Mouse (Mus musculus) embryonic fibroblast, embryonic 13.5 days (primary cell): ENCODE measurements at regions not wholly inside any gene's neighbourhood (a gene's known extent, or its start where the extent isn't known, plus 50 kb on each side); places are given as distances from the start of the nearest gene placed in this dataset.

Source experiments
- H3K27ac ChIP-seq: 2 replicates; pipeline ENCODE4 v1.5.1; 2012; ENCODE audit warnings: low read length, control low read depth, inconsistent platforms; ENCODE audit not compliant: insufficient read depth
- H3K4me1 ChIP-seq: 2 replicates; pipeline ENCODE4 v1.6.1; 2011; ENCODE audit warnings: low read length; ENCODE audit not compliant: control insufficient read depth, insufficient read depth
- H3K4me3 ChIP-seq: 2 replicates; pipeline ENCODE4 v1.5.1; 2011; ENCODE audit warnings: mild to moderate bottlenecking, control low read depth, low read length; ENCODE audit not compliant: insufficient read depth
- CTCF ChIP-seq: IDR thresholded peaks from 2 replicates; pipeline ENCODE4 v1.5.1; 2011; ENCODE audit warnings: mild to moderate bottlenecking, control low read depth, low read length, moderate library complexity, borderline replicate concordance; ENCODE audit not compliant: insufficient read depth
- POLR2A ChIP-seq: IDR thresholded peaks from 2 replicates; pipeline ENCODE4 v1.6.1; 2011; ENCODE audit warnings: low read depth, mild to moderate bottlenecking, control low read depth, low read length, moderate library complexity

GRCm38 (mm10) chr8:10922209-10923030 is 85.8 kb downstream of the Irs2 start:
- H3K27ac ChIP-seq = peak overlapping the region; percentile 84
- peaks cover 20% of the 10 kb centered on the region for H3K4me1 ChIP-seq
- H3K4me3 ChIP-seq = no peak overlapping the region
- no peak for TF ChIP-seq CTCF
- no peak for TF ChIP-seq POLR2A

- TF ChIP-seq POLR2A = no peak
- TF ChIP-seq CTCF = no peak
- peak overlapping the region; percentile 84 for H3K27ac ChIP-seq
- H3K4me3 ChIP-seq = no peak overlapping the region
- peaks cover 18% of the 10 kb centered on the region for H3K4me1 ChIP-seq
Observed at GRCm38 (mm10) chr8:10921439-10922191, 86.6 kb downstream of the Irs2 start.

- no peak overlapping the region for H3K27ac ChIP-seq
- H3K4me1 ChIP-seq = peaks cover 11% of the 10 kb centered on the region
- H3K4me3 ChIP-seq = no peak overlapping the region
- no peak for TF ChIP-seq POLR2A
- no peak for TF ChIP-seq CTCF
Observed at GRCm38 (mm10) chr8:10919620-10920019, 88.6 kb downstream of the Irs2 start.

- TF ChIP-seq POLR2A = no peak
- TF ChIP-seq CTCF = no peak
- Histone ChIP-seq H3K4me1 (peaks cover 11% of the 10 kb centered on the region), H3K4me3 (no peak overlapping the region), H3K27ac (0 out of 2 replicates have a peak overlapping the region, but pooled peaks have one; percentile 6)
Observed at GRCm38 (mm10) chr8:10918403-10919035, 89.7 kb downstream of the Irs2 start.

GRCm38 (mm10) chr8:10914616-10915015 is 93.6 kb downstream of the Irs2 start:
- Histone ChIP-seq H3K4me3 (no peak overlapping the region), H3K27ac (no peak overlapping the region), H3K4me1 (peaks cover 9% of the 10 kb centered on the region)
- TF ChIP-seq POLR2A (no peak), CTCF (no peak)

GRCm38 (mm10) chr8:10912436-10912835 is 95.8 kb downstream of the Irs2 start:
- no peak for TF ChIP-seq POLR2A
- no peak for TF ChIP-seq CTCF
- peaks cover 9% of the 10 kb centered on the region for H3K4me1 ChIP-seq
- H3K4me3 ChIP-seq = no peak overlapping the region
- H3K27ac ChIP-seq = no peak overlapping the region

- H3K4me3 ChIP-seq = no peak overlapping the region
- H3K27ac ChIP-seq = no peak overlapping the region
- no peak for TF ChIP-seq POLR2A
- TF ChIP-seq CTCF = no peak
- peaks cover 12% of the 10 kb centered on the region for H3K4me1 ChIP-seq
Observed at GRCm38 (mm10) chr8:10911371-10911770, 96.9 kb downstream of the Irs2 start.

- Histone ChIP-seq H3K4me3 (no peak overlapping the region), H3K27ac (peak overlapping the region; percentile 22; the same call in 1 of the 2 replicates), H3K4me1 (peaks cover 12% of the 10 kb centered on the region)
- TF ChIP-seq POLR2A = no peak
- no peak for TF ChIP-seq CTCF
Observed at GRCm38 (mm10) chr8:10910954-10911353, 97.3 kb downstream of the Irs2 start.

- Histone ChIP-seq H3K4me3 (no peak overlapping the region), H3K4me1 (peaks cover 15% of the 10 kb centered on the region), H3K27ac (peak overlapping the region; percentile 34; the same call in 1 of the 2 replicates)
- TF ChIP-seq CTCF (no peak), POLR2A (no peak)
Observed at GRCm38 (mm10) chr8:10910244-10910872, 97.9 kb downstream of the Irs2 start.
